Mouse (Mus musculus) CH12.LX (cell line): ENCODE results near the gene Mybpc3. TPM values are rescaled to one million over a fixed set of nuclear protein-coding genes. Genes with fewer than 3 reads are reported as not detected.

ENCODE experiments used
- DNase-seq: peaks from one replicate; pipeline ENCODE4 v3.0.0-alpha.2; 2013; ENCODE audit errors: extremely low read depth
- H3K27ac ChIP-seq: 2 replicates; pipeline ENCODE4 v1.5.1; 2012; ENCODE audit warnings: low read depth, mild to moderate bottlenecking, control low read depth, moderate library complexity; ENCODE audit not compliant: insufficient read depth
- H3K27me3 ChIP-seq: replicated peaks from 2 replicates; pipeline ENCODE3; 2012; ENCODE audit warnings: inconsistent platforms
- H3K36me3 ChIP-seq, 2 experiments: replicated peaks in 1 of 2; 2 replicates each; pipeline versions ENCODE3 to v1.6.1; 2012; ENCODE audit warnings: inconsistent platforms in 1 of 2, low read length in 1 of 2, mild to moderate bottlenecking in 1 of 2, mixed read lengths in 1 of 2, moderate library complexity in 1 of 2; ENCODE audit not compliant: control insufficient read depth in 1 of 2, insufficient read depth in 1 of 2
- H3K4me1 ChIP-seq, 2 experiments: 2 replicates each; pipeline ENCODE4 v1.6.1; 2012; ENCODE audit warnings: inconsistent platforms in 1 of 2, moderate library complexity in 1 of 2; ENCODE audit not compliant: insufficient read depth in 2 of 2, control insufficient read depth in 1 of 2
- H3K4me2 ChIP-seq: 2 replicates; pipeline ENCODE4 v1.6.1; 2012; ENCODE audit warnings: low read depth, mild to moderate bottlenecking, control low read depth; ENCODE audit not compliant: poor library complexity, insufficient read depth, severe bottlenecking
- H3K4me3 ChIP-seq, 3 experiments: fragments of 150-350 bp in 1 of 3; sonication (generic) in 1 of 3; replicated peaks in 1 of 3; 2 replicates each; pipeline versions ENCODE3 to v1.5.1; 2011 to 2012; ENCODE audit warnings: low read depth in 2 of 3, low read length in 2 of 3, mild to moderate bottlenecking in 2 of 3, moderate library complexity in 2 of 3, control low read depth in 1 of 3, improper control_type of control experiment in 1 of 3, inconsistent platforms in 1 of 3, mixed read lengths in 1 of 3; ENCODE audit not compliant: poor library complexity in 1 of 3
- H3K79me2 ChIP-seq: replicated peaks from 2 replicates; pipeline ENCODE4 v1.6.1; 2012; ENCODE audit warnings: mild to moderate bottlenecking, moderate library complexity; ENCODE audit not compliant: control insufficient read depth, poor library complexity, insufficient read depth, severe bottlenecking; ENCODE audit errors: extremely low read depth
- H3K9ac ChIP-seq: 2 replicates; pipeline ENCODE4 v1.6.1; 2012; ENCODE audit warnings: low read depth, mild to moderate bottlenecking, control low read depth, moderate library complexity; ENCODE audit not compliant: insufficient read depth
- H3K9me3 ChIP-seq: replicated peaks from 2 replicates; pipeline ENCODE3; 2012; ENCODE audit warnings: low read length, inconsistent platforms, mixed read lengths
- BHLHE40 ChIP-seq: IDR thresholded peaks from 2 replicates; pipeline ENCODE4 v1.6.1; 2011; ENCODE audit warnings: mild to moderate bottlenecking, low read depth, low read length, improper control_type of control experiment
- CHD1 ChIP-seq: IDR thresholded peaks from 2 replicates; pipeline ENCODE4 v1.6.1; 2012; ENCODE audit warnings: low read depth, low read length, improper control_type of control experiment, inconsistent platforms
- CHD2 ChIP-seq: IDR thresholded peaks from 2 replicates; pipeline ENCODE4 v1.6.1; 2011; ENCODE audit warnings: low read length, improper control_type of control experiment
- EP300 ChIP-seq: IDR thresholded peaks from 2 replicates; pipeline ENCODE4 v1.6.1; 2011; ENCODE audit warnings: low read length, improper control_type of control experiment
- ETS1 ChIP-seq: conservative IDR thresholded peaks from 2 replicates; pipeline ENCODE4 v1.6.1; 2012; ENCODE audit warnings: low read depth, mild to moderate bottlenecking, inconsistent platforms, low read length, improper control_type of control experiment, moderate library complexity
- GABPA ChIP-seq: IDR thresholded peaks from 2 replicates; pipeline ENCODE4 v1.6.1; 2012; ENCODE audit warnings: low read depth, low read length, improper control_type of control experiment, inconsistent platforms; ENCODE audit not compliant: insufficient replicate concordance
- JUN ChIP-seq: IDR thresholded peaks from 2 replicates; pipeline ENCODE4 v1.6.1; 2011; ENCODE audit warnings: low read depth, mild to moderate bottlenecking, low read length, improper control_type of control experiment, moderate library complexity; ENCODE audit not compliant: insufficient read depth
- MAFK ChIP-seq: IDR thresholded peaks from 2 replicates; pipeline ENCODE4 v1.6.1; 2011; ENCODE audit warnings: low read length, improper control_type of control experiment; ENCODE audit not compliant: insufficient replicate concordance
- MEF2A ChIP-seq: IDR thresholded peaks from 2 replicates; pipeline ENCODE4 v1.6.1; 2014; ENCODE audit warnings: low read depth, mild to moderate bottlenecking, inconsistent platforms, low read length, improper control_type of control experiment, borderline replicate concordance
- MXI1 ChIP-seq: IDR thresholded peaks from 2 replicates; pipeline ENCODE4 v1.6.1; 2011; ENCODE audit warnings: mild to moderate bottlenecking, low read depth, low read length, improper control_type of control experiment
- MYC ChIP-seq: IDR thresholded peaks from 2 replicates; pipeline ENCODE4 v1.6.1; 2011; ENCODE audit warnings: low read depth, mild to moderate bottlenecking, improper control_type of control experiment, low read length
- POLR2A ChIP-seq: IDR thresholded peaks from 2 replicates; pipeline ENCODE4 v1.6.1; 2011; ENCODE audit warnings: low read depth, mild to moderate bottlenecking, improper control_type of control experiment, low read length
- RAD21 ChIP-seq: IDR thresholded peaks from 2 replicates; pipeline ENCODE4 v1.6.1; 2011; ENCODE audit warnings: low read depth, mild to moderate bottlenecking, low read length, improper control_type of control experiment, moderate library complexity
- SMC3 ChIP-seq: IDR thresholded peaks from 2 replicates; pipeline ENCODE4 v1.6.1; 2011; ENCODE audit warnings: low read depth, low read length, improper control_type of control experiment
- TBP ChIP-seq: conservative IDR thresholded peaks from 2 replicates; pipeline ENCODE4 v1.6.1; 2011; ENCODE audit warnings: low read depth, low read length, improper control_type of control experiment
- TCF12 ChIP-seq: IDR thresholded peaks from 2 replicates; pipeline ENCODE4 v1.6.1; 2014; ENCODE audit warnings: low read depth, mild to moderate bottlenecking, inconsistent platforms, low read length, improper control_type of control experiment
- UBTF ChIP-seq: IDR thresholded peaks from 2 replicates; pipeline ENCODE4 v1.6.1; 2012; ENCODE audit warnings: low read depth, mild to moderate bottlenecking, inconsistent platforms, low read length, improper control_type of control experiment, moderate library complexity
- USF2 ChIP-seq: conservative IDR thresholded peaks from 2 replicates; pipeline ENCODE4 v1.6.1; 2011; ENCODE audit warnings: low read depth, low read length, improper control_type of control experiment
- ZMIZ1 ChIP-seq: IDR thresholded peaks from 2 replicates; pipeline ENCODE4 v1.6.1; 2012; ENCODE audit warnings: low read depth, mild to moderate bottlenecking, inconsistent platforms, low read length, improper control_type of control experiment
- dilution Hi-C: fragments of 300-500 bp; cut with MboI; formaldehyde crosslinking; loops from 2 replicates; pipeline ENCODE4 v1.14.3; 2020; ENCODE audit warnings: low sequenced_read_pairs; ENCODE audit not compliant: extremely low pct_unique_long_range_greater_than_20kb, extremely low pct_ligation_motif_present
- in situ Hi-C: fragments of 300-500 bp; cut with MboI; formaldehyde crosslinking; loops from 3 replicates; pipeline ENCODE4 v1.14.3; 2019; ENCODE audit warnings: low sequenced_read_pairs, low pct_ligation_motif_present, low pct_unique_long_range_greater_than_20kb, mixed read lengths
- polyA plus RNA-seq: library from polyadenylated mRNA; unstranded; fragments of >175 nt; gene quantifications from 2 replicates; pipeline ENCODE4 v1.2.1, GENCODE M21; 2012; ENCODE audit warnings: low read depth; ENCODE audit not compliant: insufficient read length
- total RNA-seq, 2 experiments: library from RNA; depleted of rRNA; stranded (reverse); fragments of 300-350 nt in 1 of 2; fragments of >200 nt in 1 of 2; gene quantifications; 2 replicates each; pipeline ENCODE4 v1.2.3; 2012 to 2014

Mybpc3 gene
- total and polyA plus RNA-seq, 3 experiments: 0.04 to 0.27 (median 0.07) TPM

- TF ChIP-seq TCF12: peak; percentile 83
- TF ChIP-seq BHLHE40: no peak
- peak; percentile 45 for TF ChIP-seq MXI1
- TF ChIP-seq MYC: peak; percentile 29; the same call in 1 of the 2 replicates
- TF ChIP-seq EP300: peak; percentile 56; the same call in 1 of the 2 replicates
These were observed 21.4 kb upstream of the Mybpc3 start (continued) for GRCm38 (mm10) chr2:91096524-91096923.

DNA sequence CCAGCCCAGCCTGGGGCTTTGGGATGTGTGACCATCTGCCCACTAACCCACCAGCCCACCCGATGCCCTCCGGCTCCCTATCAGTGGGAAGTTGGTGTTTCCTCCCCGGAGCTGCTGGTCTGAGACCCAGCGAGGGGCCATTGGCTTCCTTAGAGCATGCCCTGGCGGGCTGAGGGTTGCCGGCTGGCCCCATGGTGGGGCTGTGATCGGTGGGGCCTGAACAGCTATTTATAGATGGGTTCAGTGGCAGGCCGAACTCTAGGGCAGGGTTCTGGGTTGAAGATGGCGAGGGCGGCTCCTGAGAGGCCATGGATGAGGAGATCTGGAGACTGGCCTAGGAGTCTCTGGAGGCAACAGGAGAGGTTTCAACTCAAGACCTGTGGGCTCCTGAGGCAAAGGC, 20.9 kb upstream of the Mybpc3 start:
- Histone ChIP-seq H3K4me2 (peak overlapping the region; percentile 89), H3K4me3 (peak overlapping the region; percentile 88 to 94 (median 91)), H3K27ac (peak overlapping the region; percentile 79)
- TF ChIP-seq USF2 (no peak), CHD2 (no peak), UBTF (peak; percentile 76; the same call in 1 of the 2 replicates), MEF2A (peak; percentile 74), EP300 (no peak)
- TF ChIP-seq, all 38 proteins: peak for 2
- H3K79me2 ChIP-seq: peaks cover 25% of the 10 kb centered on the region
- dilution Hi-C loops: no loop called here
- in situ Hi-C loops: loop anchor here (5.0 kb wide), 1 partner anchor 35 kb away; no protein-coding TSS in a partner anchor
- no peaks in the 10 kb centered on the region for H3K9me3 ChIP-seq
- no peak for DNase-seq
- H3K36me3 ChIP-seq: peaks cover 17 to 37% of the 10 kb centered on the region in 2 experiments
- H3K27me3 ChIP-seq: no peaks in the 10 kb centered on the region
- H3K4me1 ChIP-seq: peaks cover 13 to 64% of the 10 kb centered on the region in 2 experiments
- peak overlapping the region; percentile 93 for H3K9ac ChIP-seq

GRCm38 (mm10) chr2:91098156-91098555, 19.8 kb upstream of the Mybpc3 start:
- Histone ChIP-seq H3K9me3 (no peaks in the 10 kb centered on the region), H3K36me3 (peaks cover 27 to 48% of the 10 kb centered on the region in 2 experiments), H3K4me3 (peak overlapping the region; percentile 88 to 94 (median 91)), H3K9ac (peak overlapping the region; percentile 93), H3K4me2 (peak overlapping the region; percentile 73), H3K27ac (peak overlapping the region; percentile 79; the same call in 1 of the 2 replicates), H3K79me2 (peaks cover 25% of the 10 kb centered on the region), H3K27me3 (no peaks in the 10 kb centered on the region), H3K4me1 (peaks cover 13 to 59% of the 10 kb centered on the region in 2 experiments)
- in situ Hi-C loops (loop anchor here (5.0 kb wide), 1 partner anchor 36 kb away; no protein-coding TSS in a partner anchor), dilution Hi-C loops (no loop called here)
- no peak for TF ChIP-seq ETS1
- no peak for TF ChIP-seq EP300
- TF ChIP-seq CHD1: no peak
- TF ChIP-seq MYC: no peak
- no peak for TF ChIP-seq JUN
- no peak for TF ChIP-seq RAD21
- TF ChIP-seq MAFK: no peak
- no peak for TF ChIP-seq MXI1
- no peak for TF ChIP-seq SMC3
- TF ChIP-seq ZMIZ1: no peak
- TF ChIP-seq TBP: no peak
- no peak for TF ChIP-seq GABPA
- no peak for TF ChIP-seq BHLHE40
- TF ChIP-seq POLR2A: no peak
- no peak for DNase-seq
